Mouse (Mus musculus) duodenum, adult 2 months (tissue): Measurements from ENCODE around the gene Dscaml1. TPM values are rescaled to one million over a fixed set of nuclear protein-coding genes. Genes with fewer than 3 reads are reported as not detected.

Experiments used
- polyA plus RNA-seq: library from polyadenylated mRNA; depleted of rRNA; stranded (reverse); fragments of >200 nt; gene quantifications from 2 replicates; pipeline ENCODE4 v1.2.3, GENCODE M21; 2012; ENCODE audit warnings: low replicate concordance; rRNA removed

Dscaml1 gene
- polyA plus RNA-seq = 0.51 and 0.88 TPM in 2 replicates

DNA sequence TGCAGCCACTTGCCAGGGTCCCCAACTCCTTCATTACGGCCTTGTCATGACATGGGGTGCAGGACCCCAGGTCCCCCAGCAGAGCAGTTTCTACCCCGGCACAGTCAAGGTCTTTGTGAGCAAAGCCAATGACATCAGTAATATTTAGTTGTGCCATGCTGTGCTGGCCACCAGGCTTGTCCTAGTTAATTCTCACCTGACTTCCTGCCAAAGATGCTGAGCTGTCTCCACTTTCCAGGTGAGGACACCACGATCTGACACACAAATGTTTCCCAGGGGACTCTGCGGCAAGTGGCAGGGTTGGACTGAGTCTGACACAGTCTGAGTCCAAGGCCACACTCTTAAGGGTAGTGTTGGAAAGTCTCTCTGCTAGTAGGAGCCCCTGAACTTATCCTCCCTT, at the start of gene Dscaml1:
Dscaml1 (plus strand) TSS at position 173 of the 400 bp plus-strand sequence.

DNA sequence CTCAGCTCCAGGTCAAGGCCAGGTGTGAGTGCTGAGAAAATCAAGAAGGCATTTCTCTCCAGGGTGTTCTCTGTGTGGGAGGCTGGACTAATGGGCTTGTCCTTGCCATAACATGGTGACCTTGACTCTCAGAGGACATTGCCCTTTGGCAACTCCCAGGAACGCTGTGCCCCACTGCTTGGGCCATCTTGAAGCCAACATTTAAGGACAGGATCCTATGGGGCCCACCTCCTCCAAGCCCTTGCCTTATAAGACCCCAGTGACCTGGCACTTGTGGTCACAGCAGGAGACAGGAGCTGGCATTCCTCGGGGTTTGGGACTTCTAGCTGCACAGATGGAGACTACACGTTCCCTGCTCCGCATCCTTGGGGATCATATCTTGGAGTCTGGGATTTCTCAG, 27.0 kb upstream of the Dscaml1 start, which contains the start of gene Fxyd2:
Fxyd2 (plus strand) TSS at position 236 of the 400 bp plus-strand sequence.

Other genes starting within 250 kb of the Dscaml1 start
- gene BC049352, start 244.6 kb upstream of the Dscaml1 start, polyA plus RNA-seq = 0.05 TPM in 1 of 2 replicates, not detected in the other
- gene Tmprss4, start 222.5 kb upstream of the Dscaml1 start, polyA plus RNA-seq = 46.7 and 62.2 TPM in 2 replicates
- 1.7 and 3.0 TPM in 2 replicates for gene Il10ra, start 157.5 kb upstream of the Dscaml1 start, polyA plus RNA-seq
- gene Tmprss13, start 107.5 kb upstream of the Dscaml1 start, polyA plus RNA-seq = not detected in 2 replicates
- 24.0 and 31.1 TPM in 2 replicates for gene Fxyd6, start 56.4 kb upstream of the Dscaml1 start, polyA plus RNA-seq
- 4.3 and 5.3 TPM in 2 replicates for gene Fxyd2, start 27.0 kb upstream of the Dscaml1 start, polyA plus RNA-seq